Mouse (Mus musculus) MEL (cell line): ENCODE data around the gene Pgap3. TPM values are rescaled to one million over a fixed set of nuclear protein-coding genes. Genes with fewer than 3 reads are reported as not detected.

ENCODE experiments used
- DNase-seq: peaks from one replicate; pipeline ENCODE4 v3.0.0; 2011; ENCODE audit warnings: low read depth, low spot score
- H3K27ac ChIP-seq: 2 replicates; pipeline ENCODE4 v1.5.1; 2012; ENCODE audit warnings: low read depth, mild to moderate bottlenecking, control low read depth, low read length, moderate library complexity; ENCODE audit not compliant: control insufficient read depth
- H3K27me3 ChIP-seq, 2 experiments: fragments of 150-350 bp in 1 of 2; sonication (generic) in 1 of 2; 2 replicates each; pipeline ENCODE4 v1.6.1; 2012; ENCODE audit warnings: low read length in 2 of 2, mild to moderate bottlenecking in 2 of 2, improper control_type of control experiment in 1 of 2, moderate library complexity in 1 of 2; ENCODE audit not compliant: insufficient read depth in 2 of 2, control insufficient read depth in 1 of 2
- H3K36me3 ChIP-seq, 2 experiments: 2 replicates each; pipeline ENCODE4 v1.6.1; 2012 to 2014; ENCODE audit warnings: low read length in 2 of 2, improper control_type of control experiment in 1 of 2, inconsistent platforms in 1 of 2, mild to moderate bottlenecking in 1 of 2; ENCODE audit not compliant: insufficient read depth in 2 of 2, control insufficient read depth in 1 of 2
- H3K4me1 ChIP-seq, 2 experiments: fragments of 150-350 bp in 1 of 2; sonication (generic) in 1 of 2; 2 replicates each; pipeline ENCODE4 v1.6.1; 2012; ENCODE audit warnings: low read length in 2 of 2, improper control_type of control experiment in 1 of 2, mild to moderate bottlenecking in 1 of 2; ENCODE audit not compliant: insufficient read depth in 2 of 2, control insufficient read depth in 1 of 2
- H3K4me3 ChIP-seq, 2 experiments: fragments of 150-350 bp in 1 of 2; sonication (generic) in 1 of 2; 2 replicates each; pipeline ENCODE4 v1.5.1; 2012; ENCODE audit warnings: low read depth in 2 of 2, low read length in 2 of 2, mild to moderate bottlenecking in 2 of 2, moderate library complexity in 2 of 2, control low read depth in 1 of 2, improper control_type of control experiment in 1 of 2; ENCODE audit not compliant: control insufficient read depth in 1 of 2, insufficient read depth in 1 of 2
- H3K79me2 ChIP-seq: 2 replicates; pipeline ENCODE4 v1.6.1; 2012; ENCODE audit warnings: mild to moderate bottlenecking, low read length, moderate library complexity; ENCODE audit not compliant: control insufficient read depth, poor library complexity, insufficient read depth
- H3K9ac ChIP-seq: 2 replicates; pipeline ENCODE4 v1.6.1; 2012; ENCODE audit warnings: low read depth, mild to moderate bottlenecking, control low read depth, low read length, moderate library complexity; ENCODE audit not compliant: control insufficient read depth, poor library complexity, severe bottlenecking
- H3K9me3 ChIP-seq: fragments of 150-350 bp; sonication (generic); replicated peaks from 2 replicates; pipeline ENCODE4 v1.6.1; 2012; ENCODE audit warnings: mild to moderate bottlenecking, low read length, improper control_type of control experiment, moderate library complexity; ENCODE audit not compliant: insufficient read depth
- BHLHE40 ChIP-seq: IDR thresholded peaks from 2 replicates; pipeline ENCODE4 v1.6.1; 2012; ENCODE audit warnings: low read depth, mild to moderate bottlenecking, inconsistent platforms, low read length, improper control_type of control experiment, borderline replicate concordance
- CHD1 ChIP-seq: IDR thresholded peaks from 2 replicates; pipeline ENCODE4 v1.6.1; 2012; ENCODE audit warnings: low read depth, mild to moderate bottlenecking, inconsistent platforms, low read length, improper control_type of control experiment
- E2F4 ChIP-seq: IDR thresholded peaks from 2 replicates; pipeline ENCODE4 v1.6.1; 2011; ENCODE audit warnings: low read depth, low read length, improper control_type of control experiment, borderline replicate concordance
- EP300 ChIP-seq, 2 experiments: IDR thresholded peaks; 2 replicates each; pipeline ENCODE4 v1.6.1; 2011; ENCODE audit warnings: improper control_type of control experiment in 2 of 2, low read length in 2 of 2, low read depth in 1 of 2, mild to moderate bottlenecking in 1 of 2
- ETS1 ChIP-seq: IDR thresholded peaks from 2 replicates; pipeline ENCODE4 v1.6.1; 2012; ENCODE audit warnings: low read depth, mild to moderate bottlenecking, inconsistent platforms, low read length, improper control_type of control experiment, moderate library complexity
- HCFC1 ChIP-seq: IDR thresholded peaks from 2 replicates; pipeline ENCODE4 v1.6.1; 2012; ENCODE audit warnings: low read depth, mild to moderate bottlenecking, inconsistent platforms, low read length, improper control_type of control experiment, moderate library complexity
- MAFK ChIP-seq: IDR thresholded peaks from 2 replicates; pipeline ENCODE4 v1.6.1; 2011; ENCODE audit warnings: low read depth, mild to moderate bottlenecking, low read length, improper control_type of control experiment, borderline replicate concordance
- MAX ChIP-seq: IDR thresholded peaks from 2 replicates; pipeline ENCODE4 v1.6.1; 2011; ENCODE audit warnings: low read length, improper control_type of control experiment
- MAZ ChIP-seq: IDR thresholded peaks from 2 replicates; pipeline ENCODE4 v1.6.1; 2012; ENCODE audit warnings: low read depth, mild to moderate bottlenecking, inconsistent platforms, low read length, improper control_type of control experiment
- MYB ChIP-seq: IDR thresholded peaks from 2 replicates; pipeline ENCODE4 v1.6.1; 2011; ENCODE audit warnings: mild to moderate bottlenecking, low read depth, low read length, improper control_type of control experiment
- MYC ChIP-seq: IDR thresholded peaks from 2 replicates; pipeline ENCODE4 v1.6.1; 2011; ENCODE audit warnings: low read depth, mild to moderate bottlenecking, low read length, improper control_type of control experiment, moderate library complexity
- POLR2A ChIP-seq, 2 experiments: IDR thresholded peaks; 2 replicates each; pipeline ENCODE4 v1.6.1; 2011 to 2012; ENCODE audit warnings: low read length in 2 of 2, mild to moderate bottlenecking in 2 of 2, control low read depth in 1 of 2, improper control_type of control experiment in 1 of 2, low read depth in 1 of 2, moderate library complexity in 1 of 2; ENCODE audit not compliant: control insufficient read depth in 1 of 2, insufficient read depth in 1 of 2, poor library complexity in 1 of 2
- RCOR1 ChIP-seq: IDR thresholded peaks from 2 replicates; pipeline ENCODE4 v1.6.1; 2012; ENCODE audit warnings: low read depth, mild to moderate bottlenecking, inconsistent platforms, low read length, improper control_type of control experiment
- SIN3A ChIP-seq: IDR thresholded peaks from 2 replicates; pipeline ENCODE4 v1.6.1; 2012; ENCODE audit warnings: low read length, improper control_type of control experiment, inconsistent platforms
- SMC3 ChIP-seq: IDR thresholded peaks from 2 replicates; pipeline ENCODE4 v1.6.1; 2011; ENCODE audit warnings: low read depth, low read length, improper control_type of control experiment
- TBP ChIP-seq: IDR thresholded peaks from 2 replicates; pipeline ENCODE4 v1.8.0; 2011; ENCODE audit warnings: low read depth, low read length, improper control_type of control experiment
- UBTF ChIP-seq: IDR thresholded peaks from 2 replicates; pipeline ENCODE4 v1.6.1; 2012; ENCODE audit warnings: low read depth, mild to moderate bottlenecking, inconsistent platforms, low read length, improper control_type of control experiment, moderate library complexity, borderline replicate concordance; ENCODE audit not compliant: insufficient read depth
- USF1 ChIP-seq: IDR thresholded peaks from 2 replicates; pipeline ENCODE4 v1.6.1; 2014; ENCODE audit warnings: low read depth, mild to moderate bottlenecking, inconsistent platforms, low read length, improper control_type of control experiment, moderate library complexity
- USF2 ChIP-seq, 2 experiments: IDR thresholded peaks; 2 replicates each; pipeline ENCODE4 v1.6.1; 2011 to 2012; ENCODE audit warnings: improper control_type of control experiment in 2 of 2, low read length in 2 of 2, borderline replicate concordance in 1 of 2, inconsistent platforms in 1 of 2, low read depth in 1 of 2, mild to moderate bottlenecking in 1 of 2; ENCODE audit not compliant: insufficient read depth in 1 of 2
- ZKSCAN1 ChIP-seq: IDR thresholded peaks from 2 replicates; pipeline ENCODE4 v1.6.1; 2012; ENCODE audit warnings: low read depth, mild to moderate bottlenecking, inconsistent platforms, low read length, improper control_type of control experiment, moderate library complexity
- ZMIZ1 ChIP-seq: IDR thresholded peaks from 2 replicates; pipeline ENCODE4 v1.6.1; 2012; ENCODE audit warnings: low read depth, mild to moderate bottlenecking, inconsistent platforms, low read length, improper control_type of control experiment, moderate library complexity
- ZNF384 ChIP-seq: IDR thresholded peaks from 2 replicates; pipeline ENCODE4 v1.6.1; 2012; ENCODE audit warnings: low read depth, mild to moderate bottlenecking, inconsistent platforms, low read length, improper control_type of control experiment
- polyA plus RNA-seq, 2 experiments: library from polyadenylated mRNA; stranded (reverse) in 1 of 2; unstranded in 1 of 2; fragments of >175 nt in 1 of 2; fragments of >200 nt in 1 of 2; gene quantifications; 2 replicates each; pipeline versions ENCODE4 v1.2.1 to v1.2.4; 2012; ENCODE audit warnings: low replicate concordance in 2 of 2, low read depth in 1 of 2; ENCODE audit not compliant: insufficient read length in 2 of 2, insufficient read depth in 1 of 2, missing spikeins in 1 of 2
- total RNA-seq: library from RNA; depleted of rRNA; stranded (reverse); fragments of 300-350 nt; gene quantifications from 2 replicates; pipeline ENCODE4 v1.2.3, GENCODE M21; 2012

The Pgap3 gene
- total and polyA plus RNA-seq, 3 experiments = 7.4 to 8.4 TPM; not detected in 1

DNA sequence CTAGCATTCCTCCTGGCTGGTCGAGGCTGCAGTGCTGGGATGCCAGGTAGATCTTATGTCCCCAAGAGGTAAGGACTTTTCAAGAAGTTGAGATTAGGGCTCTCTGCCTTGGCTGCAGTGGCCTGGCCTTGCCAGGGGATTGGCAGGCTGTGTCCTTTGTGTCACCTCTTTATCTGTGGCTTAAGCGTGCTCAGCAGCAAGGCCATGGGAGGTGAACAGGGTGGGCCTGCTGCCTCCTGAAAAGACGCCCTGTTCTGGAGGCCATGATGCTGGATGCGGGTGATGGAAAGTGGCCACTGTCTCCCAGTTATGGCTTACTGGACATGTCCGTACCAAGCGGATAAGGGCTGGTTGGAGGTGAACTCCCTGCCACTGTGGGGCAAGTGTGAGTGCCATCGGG is 20.9 kb downstream of the Pgap3 start:
- peaks cover 0 to 4% of the 10 kb centered on the region in 2 experiments; a peak in 2 of 4 replicates for H3K36me3 ChIP-seq
- no peaks in the 10 kb centered on the region for H3K79me2 ChIP-seq
- no peak for TF ChIP-seq MYB
- no peak for TF ChIP-seq RCOR1
- no peak for TF ChIP-seq TBP
- TF ChIP-seq USF2 (IDR thresholded peaks at IDR 0.05; ENCODE audit: borderline replicate concordance in 1 of 2, insufficient read depth in 1 of 2, low read depth in 1 of 2, low read length in 2 of 2) = no peak
- TF ChIP-seq ZKSCAN1 = no peak
- TF ChIP-seq MAFK = no peak
- no peak for TF ChIP-seq USF1
- no peak for TF ChIP-seq SIN3A
- TF ChIP-seq MYC = no peak
- TF ChIP-seq HCFC1 = no peak
- no peak for TF ChIP-seq MAX
- no peak for TF ChIP-seq BHLHE40
- TF ChIP-seq E2F4 = no peak

DNA sequence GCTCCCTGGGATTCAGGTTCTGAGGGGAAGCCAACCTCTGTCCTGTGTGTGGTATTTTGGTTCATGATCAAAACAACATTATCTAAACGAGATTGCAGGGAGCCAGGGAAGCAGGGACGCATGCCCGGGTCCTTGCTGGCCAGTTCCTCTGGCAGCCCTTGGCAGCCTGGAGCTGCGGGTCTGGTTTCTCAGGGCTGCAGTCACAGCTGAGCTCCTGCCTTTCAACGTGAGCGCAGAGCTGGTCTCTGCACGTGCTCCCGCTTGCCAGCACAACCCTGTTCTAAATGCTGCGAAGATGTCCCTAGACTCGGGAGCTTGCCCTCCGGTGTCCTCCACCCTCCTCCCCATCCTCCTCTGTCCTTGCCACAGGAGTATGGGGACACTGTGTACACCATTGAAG is 22.5 kb downstream of the Pgap3 start:
- no peaks in the 10 kb centered on the region for H3K9me3 ChIP-seq
- H3K36me3 ChIP-seq = peaks cover 0 to 4% of the 10 kb centered on the region in 2 experiments; a peak in 2 of 4 replicates
- no peak overlapping the region for H3K4me3 ChIP-seq
- no peaks in the 10 kb centered on the region for H3K79me2 ChIP-seq
- DNase-seq = no peak
- H3K27ac ChIP-seq = no peak overlapping the region
- H3K4me1 ChIP-seq = no peaks in the 10 kb centered on the region
- H3K9ac ChIP-seq = no peak overlapping the region
- TF ChIP-seq ZMIZ1 (no peak), MYB (no peak), EP300 (IDR thresholded peaks at IDR 0.05; ENCODE audit: low read depth in 1 of 2, low read length in 2 of 2) (no peak), MYC (no peak), ZKSCAN1 (no peak), E2F4 (no peak), UBTF (no peak), MAX (no peak), ETS1 (no peak), SIN3A (no peak), MAZ (no peak), CHD1 (no peak), SMC3 (no peak), ZNF384 (no peak), POLR2A (IDR thresholded peaks at IDR 0.05; ENCODE audit: control insufficient read depth in 1 of 2, insufficient read depth in 1 of 2, low read depth in 1 of 2, low read length in 2 of 2, poor library complexity in 1 of 2) (no peak)
- no peaks in the 10 kb centered on the region for H3K27me3 ChIP-seq

More for the DNA sequence above, 20.9 kb downstream of the Pgap3 start:
- Histone ChIP-seq H3K9ac (no peak overlapping the region), H3K27ac (no peak overlapping the region), H3K4me1 (no peaks in the 10 kb centered on the region), H3K27me3 (no peaks in the 10 kb centered on the region), H3K4me3 (no peak overlapping the region), H3K9me3 (no peaks in the 10 kb centered on the region)
- no peak for DNase-seq
